Mouse (Mus musculus): Measurements from ENCODE around the gene Slc30a3. TPM values are rescaled to one million over a fixed set of nuclear protein-coding genes. Genes with fewer than 3 reads are reported as not detected.
"Not testable (repeated sequence)": the region's sequence is repeated elsewhere in the genome, so short reads cannot be mapped to it uniquely, and the experiment has no call there.

Slc30a3 gene
- total RNA-seq, 4 experiments from 2014 or later: 65.2 to 81.6 (median 76.8) TPM

DNA sequence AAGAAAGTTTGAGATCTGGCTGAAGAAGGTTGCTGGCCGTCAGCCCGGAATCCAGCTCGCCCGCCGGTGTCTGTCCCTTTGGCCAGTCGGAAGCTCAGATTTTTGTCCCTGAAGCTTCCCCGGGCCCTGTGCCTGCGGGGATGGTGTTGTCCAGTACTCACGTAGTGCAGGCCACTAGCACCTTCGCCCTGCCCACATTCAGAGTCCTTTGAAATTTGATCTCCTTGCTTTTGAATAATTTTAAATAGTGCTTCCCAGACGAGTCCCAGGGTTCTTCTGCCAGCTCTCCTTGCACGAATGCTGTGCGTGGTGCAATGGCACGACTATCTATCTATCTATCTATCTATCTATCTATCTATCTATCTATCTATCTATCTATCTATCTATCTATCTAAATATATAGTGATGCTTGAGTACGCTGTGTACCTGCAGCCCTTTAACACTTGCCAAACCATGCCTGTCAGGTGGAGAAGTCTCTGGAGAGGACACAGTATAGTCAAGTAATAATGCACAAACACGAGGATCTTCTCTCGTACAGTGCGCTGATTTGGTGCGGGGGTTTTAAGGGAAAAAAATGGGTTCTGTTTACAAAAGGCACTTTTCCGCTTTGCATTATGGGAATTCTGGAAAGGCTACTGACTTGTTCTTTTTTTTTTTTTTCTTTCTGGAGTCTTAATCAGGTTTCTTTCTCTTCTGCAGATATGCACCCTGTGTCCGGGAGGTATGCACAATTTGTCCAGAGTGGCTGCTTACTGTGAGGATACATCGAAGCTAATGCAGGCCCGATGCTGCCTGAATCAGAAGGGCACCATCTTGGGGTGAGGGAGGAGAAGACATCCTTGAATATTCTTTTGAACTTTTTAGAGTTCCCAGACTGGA is 59.0 kb downstream of the Slc30a3 start, which contains the start of gene Slc5a6:
Gene Slc5a6, minus strand, starts transcription at position 162 of the 879 bp plus-strand sequence.
- DNase-seq (ENCODE audit: low spot score in 2 of 2): peak in 1 of 2 experiments; percentile 19

DNA sequence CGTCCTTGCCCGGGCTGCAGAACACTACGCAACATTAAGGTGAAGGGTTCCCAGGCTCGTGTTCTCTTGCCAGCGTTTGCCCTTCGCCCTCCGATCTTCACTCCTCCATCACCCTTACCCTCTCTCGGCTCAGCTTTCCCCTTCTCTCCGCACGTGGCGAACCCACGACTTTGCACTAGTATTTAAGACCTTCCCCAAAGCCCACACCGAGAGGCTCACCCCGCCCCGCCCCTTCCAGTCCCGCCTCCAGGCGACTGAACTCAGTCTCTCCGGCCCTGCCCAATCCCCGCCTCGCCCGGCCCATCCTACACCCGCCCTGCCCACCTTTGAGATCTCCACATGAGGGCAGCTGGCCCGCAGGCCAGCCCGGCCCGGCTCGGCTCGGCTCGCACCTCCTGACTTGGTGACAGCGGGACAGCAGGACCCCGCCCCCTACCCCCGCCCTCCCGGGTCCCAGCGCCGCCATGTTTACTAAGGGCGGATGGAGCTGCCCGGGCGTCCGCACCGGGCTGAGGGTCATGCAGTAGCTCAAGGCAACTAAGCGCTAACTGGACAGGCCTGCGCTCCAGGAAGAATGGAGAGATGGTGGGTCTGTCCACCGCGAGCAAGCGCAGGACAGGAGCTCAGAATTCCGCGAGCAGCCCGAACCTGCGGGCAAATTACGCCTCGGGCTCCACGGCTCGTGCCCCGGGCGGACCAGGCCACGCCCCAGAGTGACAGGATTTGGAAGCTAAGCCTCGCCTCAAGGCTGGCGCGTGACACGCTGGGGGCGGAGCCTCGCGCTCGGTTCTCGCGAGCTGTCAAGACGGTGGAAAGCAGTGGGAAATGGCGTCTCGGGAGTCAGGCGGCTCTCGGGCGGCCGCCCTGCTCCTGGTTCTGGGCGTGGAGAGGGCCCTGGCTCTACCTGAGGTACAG is 59.9 kb downstream of the Slc30a3 start, which contains the start of gene Atraid:
Gene Atraid, plus strand, starts transcription at position 465 of the 915 bp plus-strand sequence.
- DNase-seq (ENCODE audit: low spot score in 2 of 2): peak; percentile 97 to 99

DNA sequence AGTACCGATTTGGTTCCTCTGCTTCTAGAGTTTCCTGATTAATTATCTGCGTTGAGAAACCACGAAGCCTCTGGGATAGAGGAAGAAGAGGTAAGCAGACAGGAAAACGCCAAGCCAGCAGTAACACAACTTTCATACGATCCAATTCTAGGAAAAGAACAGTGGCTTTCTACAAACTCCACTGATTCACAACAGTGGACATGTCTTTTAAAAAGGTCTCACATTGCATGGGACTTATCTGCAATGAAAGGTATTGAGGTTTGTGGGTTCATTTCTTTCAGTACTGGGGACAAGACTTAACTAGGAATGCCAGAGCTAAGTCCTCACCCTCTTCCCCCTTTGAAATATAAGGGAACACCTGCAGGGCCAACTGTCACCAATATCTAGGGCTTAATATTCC is 61.0 kb downstream of the Slc30a3 start:
- no peak for DNase-seq (ENCODE audit: low spot score in 2 of 2)

DNA sequence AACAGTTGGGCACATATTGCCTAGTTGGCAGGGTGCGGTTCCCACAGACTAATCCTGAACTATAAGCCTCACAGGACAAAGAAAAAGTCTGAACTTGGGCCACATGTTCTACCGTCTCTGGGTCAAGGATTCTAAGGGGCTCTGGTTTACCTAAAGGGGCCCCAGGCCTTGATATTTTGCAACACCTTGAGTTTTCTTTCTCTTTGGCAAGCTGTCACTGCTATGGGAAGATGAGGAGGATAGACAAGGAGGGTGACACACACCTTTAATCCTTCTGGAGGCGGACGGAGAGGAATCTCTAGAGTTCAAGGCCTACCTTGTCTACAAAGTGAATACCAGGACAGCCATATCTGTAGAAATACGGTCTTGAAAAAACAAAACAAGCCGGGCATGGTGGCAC is 61.6 kb downstream of the Slc30a3 start:
- DNase-seq (ENCODE audit: low spot score in 2 of 2): no peak

GRCm38 (mm10) chr5:31038171-31038845 is 69.7 kb downstream of the Slc30a3 start:
- no peak for DNase-seq (ENCODE audit: low spot score in 2 of 2)

DNA sequence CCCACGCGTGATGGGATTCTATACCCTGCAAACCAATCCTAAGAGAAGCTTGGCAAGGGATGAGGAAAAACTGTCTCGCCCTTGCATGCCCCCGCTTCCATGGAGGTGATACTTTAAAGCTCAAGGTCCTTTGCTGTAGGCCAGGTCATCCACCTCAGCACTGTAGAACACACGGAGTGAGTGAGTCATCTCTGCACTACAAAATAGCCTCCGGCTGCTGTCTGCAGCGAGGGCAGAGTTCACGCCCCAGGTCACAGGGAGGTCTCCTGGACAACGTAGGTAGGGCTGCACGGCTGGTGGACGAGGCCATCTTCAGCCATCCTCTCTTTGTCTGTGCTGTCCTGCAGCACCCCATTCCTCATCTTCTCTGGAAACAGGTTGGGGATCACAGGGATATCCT is 71.5 kb downstream of the Slc30a3 start:
- not testable (repeated sequence) for DNase-seq (ENCODE audit: low spot score in 2 of 2)

Other genes starting within 250 kb of the Slc30a3 start
- gene Tmem214, start 240.2 kb downstream of the Slc30a3 start, total RNA-seq (2022): 10 to 100 TPM; 54.0 to 81.0 (median 67.7) TPM
- 10 to 100 TPM; 14.4 to 19.3 (median 16.2) TPM for gene Agbl5, start 219.5 kb downstream of the Slc30a3 start, total RNA-seq (2022)
- 100 to 1,000 TPM in 1 of 4 experiments, 10 to 100 TPM in 3; 78.4 to 104 (median 90.6) TPM for gene Ost4, start 200.4 kb downstream of the Slc30a3 start, total RNA-seq (2022)
- 1 to 10 TPM; 2.1 to 3.1 (median 2.6) TPM for gene Emilin1, start 194.8 kb downstream of the Slc30a3 start, total RNA-seq (2022)
- gene Khk, start 186.8 kb downstream of the Slc30a3 start, total RNA-seq (2022): 10 to 100 TPM; 13.2 to 23.8 (median 16.8) TPM
- 10 to 100 TPM; 13.8 to 19.2 (median 18.8) TPM for gene Cgref1, start 162.6 kb downstream of the Slc30a3 start, total RNA-seq (2022)
- gene Preb, start 147.9 kb downstream of the Slc30a3 start, total RNA-seq (2022): 100 to 1,000 TPM; 118 to 148 (median 139) TPM
- under 1 TPM; 0.14 to 0.28 (median 0.22) TPM for gene Tcf23, start 139.6 kb downstream of the Slc30a3 start, total RNA-seq (2022)
- 10 to 100 TPM; 69.8 to 92.2 (median 78.6) TPM for gene Atraid, start 59.9 kb downstream of the Slc30a3 start, total RNA-seq (2022)
- gene Slc5a6, start 59.3 kb downstream of the Slc30a3 start, total RNA-seq (2022): 10 to 100 TPM; 15.8 to 21.3 (median 18.6) TPM
- gene Cad, start 53.5 kb downstream of the Slc30a3 start, total RNA-seq (2022): 10 to 100 TPM; 18.2 to 20.4 (median 19.2) TPM
- gene Dnajc5g, start 2.0 kb downstream of the Slc30a3 start, total RNA-seq (2022): not detected
- gene Trim54, start 8.5 kb upstream of the Slc30a3 start, total RNA-seq (2022): not detected
- not detected for gene Ucn, start 30.6 kb upstream of the Slc30a3 start, total RNA-seq (2022)
- gene Mpv17, start 46.0 kb upstream of the Slc30a3 start, total RNA-seq (2022): 10 to 100 TPM; 53.4 to 61.1 (median 59.8) TPM
- 1 to 10 TPM; 1.3 to 4.9 (median 3.1) TPM for gene Gm29609, start 71.7 kb upstream of the Slc30a3 start, total RNA-seq (2022)
- 10 to 100 TPM; 63.0 to 87.0 (median 67.8) TPM for gene Gtf3c2, start 71.9 kb upstream of the Slc30a3 start, total RNA-seq (2022)
- gene Snx17, start 85.0 kb upstream of the Slc30a3 start, total RNA-seq (2022): 10 to 100 TPM; 72.0 to 88.3 (median 81.7) TPM
- 10 to 100 TPM; 34.9 to 45.0 (median 41.7) TPM for gene Eif2b4, start 85.2 kb upstream of the Slc30a3 start, total RNA-seq (2022)
- 10 to 100 TPM; 26.0 to 31.9 (median 30.4) TPM for gene Zfp513, start 94.1 kb upstream of the Slc30a3 start, total RNA-seq (2022)
- gene Ppm1g, start 112.5 kb upstream of the Slc30a3 start, total RNA-seq (2022): 10 to 100 TPM; 69.8 to 79.5 (median 73.1) TPM
- gene Nrbp1, start 132.6 kb upstream of the Slc30a3 start, total RNA-seq (2022): 10 to 100 TPM; 88.0 to 94.1 (median 90.9) TPM
- gene Gm9970, start 133.0 kb upstream of the Slc30a3 start, total RNA-seq (2022): under 1 TPM in 1 of 4 experiments, not detected in 3; 0.85 TPM
- gene Krtcap3, start 143.5 kb upstream of the Slc30a3 start, total RNA-seq (2022): 1 to 10 TPM; 2.3 to 3.6 (median 2.9) TPM
- 100 to 1,000 TPM in 1 of 4 experiments, 10 to 100 TPM in 3; 74.6 to 128 (median 85.9) TPM for gene Ift172, start 182.9 kb upstream of the Slc30a3 start, total RNA-seq (2022)
- gene Fndc4, start 187.8 kb upstream of the Slc30a3 start, total RNA-seq (2022): 100 to 1,000 TPM; 172 to 178 (median 176) TPM
- under 1 TPM in 1 of 4 experiments, not detected in 3; 0.20 TPM for gene Gckr, start 189.2 kb upstream of the Slc30a3 start, total RNA-seq (2022)